Mouse (Mus musculus): Measurements from ENCODE around the gene Snhg11. TPM values are rescaled to one million over a fixed set of nuclear protein-coding genes. Genes with fewer than 3 reads are reported as not detected.
"Not testable (repeated sequence)": the region's sequence is repeated elsewhere in the genome, so short reads cannot be mapped to it uniquely, and the experiment has no call there.

Snhg11 gene
- polyA plus RNA-seq, 1 experiment, result 79.4 TPM

DNA sequence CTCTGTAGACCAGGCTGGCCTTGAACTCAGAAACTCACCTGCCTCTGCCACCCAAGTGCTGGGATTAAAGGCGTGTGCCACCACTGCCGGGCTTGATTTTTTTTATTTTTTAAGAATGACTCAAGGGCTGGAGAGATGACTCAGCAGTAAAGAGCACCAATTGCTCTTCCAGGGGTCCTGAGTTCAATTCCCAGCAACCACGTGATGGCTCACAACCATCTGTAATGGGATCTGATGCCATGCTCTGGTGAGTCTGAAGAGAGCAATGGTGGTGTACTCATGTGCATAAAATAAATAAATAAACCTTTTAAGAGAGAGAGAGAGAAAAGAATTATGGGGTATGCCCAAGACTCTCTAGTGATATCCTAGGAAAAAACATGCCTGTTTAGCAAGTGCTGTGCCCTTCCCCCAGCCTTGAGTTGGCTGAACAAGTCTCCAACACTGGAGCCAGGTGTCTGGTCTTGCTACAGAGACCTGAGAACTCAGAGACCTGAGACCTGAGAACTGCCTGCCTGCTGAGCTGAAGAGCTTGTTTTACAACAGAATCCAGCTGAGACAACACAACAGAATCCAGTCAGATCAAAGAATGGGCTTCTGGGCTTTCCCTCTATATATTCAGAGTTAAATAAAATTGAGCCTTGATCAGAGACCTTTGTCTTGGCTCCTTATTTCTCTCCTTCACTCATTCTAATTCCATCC is 5.8 kb upstream of the Snhg11 start:
- no peak for DNase-seq (ENCODE audit: low spot score)

GRCm38 (mm10) chr2:158370173-158370550 is 5.3 kb upstream of the Snhg11 start:
- DNase-seq (ENCODE audit: low spot score), result no peak

- no peak for DNase-seq (ENCODE audit: low spot score)
Observed at GRCm38 (mm10) chr2:158373061-158373460, 2.4 kb upstream of the Snhg11 start.

DNA sequence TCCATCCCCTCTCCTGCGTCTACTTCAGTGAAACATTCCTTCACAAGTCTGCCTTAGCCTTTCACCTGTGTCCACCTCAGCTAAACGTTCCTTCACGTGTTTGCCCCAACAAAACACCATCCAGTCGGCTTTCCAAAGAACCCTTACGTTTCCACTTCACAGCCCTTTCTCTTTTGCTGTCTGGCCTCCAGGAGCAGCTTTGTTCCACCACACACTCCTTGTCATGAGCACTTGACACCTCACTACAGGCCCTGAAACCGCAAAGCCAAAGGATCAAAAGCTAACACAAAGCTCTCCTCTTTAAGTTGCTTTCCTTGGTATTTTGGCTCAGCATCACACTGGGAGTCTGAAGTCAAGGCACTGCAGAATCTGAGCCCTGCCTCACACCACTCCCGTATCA is 1.9 kb upstream of the Snhg11 start:
- no peak for DNase-seq (ENCODE audit: low spot score)

- DNase-seq (ENCODE audit: low spot score), result no peak
Observed at GRCm38 (mm10) chr2:158376123-158376687, 767 bp downstream of the Snhg11 start.

DNA sequence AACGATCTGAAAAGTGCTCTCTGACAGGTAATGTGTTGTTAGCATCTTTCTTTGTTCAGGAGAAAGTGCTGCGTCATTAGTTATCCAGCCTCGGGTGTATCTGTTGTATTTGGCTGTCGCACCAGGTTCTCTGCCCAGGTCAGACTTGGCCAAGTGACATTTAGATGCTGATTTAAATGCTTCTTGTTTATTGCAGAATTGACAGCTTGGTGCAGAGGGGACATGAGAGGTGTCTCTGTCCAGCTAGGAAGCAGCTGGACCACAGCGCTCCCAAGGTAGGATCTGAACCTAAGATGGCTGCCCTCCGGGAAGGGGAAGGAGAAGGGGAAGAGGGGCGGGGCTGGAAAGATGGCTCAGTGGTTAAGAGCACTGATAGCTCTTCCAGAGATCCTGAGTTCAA is 1.4 kb downstream of the Snhg11 start:
- DNase-seq (ENCODE audit: low spot score), result no peak

- DNase-seq (ENCODE audit: low spot score), result no peak
Observed at GRCm38 (mm10) chr2:158377811-158378210, 2.4 kb downstream of the Snhg11 start.

- DNase-seq (ENCODE audit: low spot score), result no peak
Observed at GRCm38 (mm10) chr2:158379354-158380078, 4.1 kb downstream of the Snhg11 start.

- DNase-seq (ENCODE audit: low spot score), result no peak
Observed at GRCm38 (mm10) chr2:158386072-158386471, 10.6 kb downstream of the Snhg11 start.

GRCm38 (mm10) chr2:158389421-158389820 is 14.0 kb downstream of the Snhg11 start:
- DNase-seq (ENCODE audit: low spot score), result no peak

DNA sequence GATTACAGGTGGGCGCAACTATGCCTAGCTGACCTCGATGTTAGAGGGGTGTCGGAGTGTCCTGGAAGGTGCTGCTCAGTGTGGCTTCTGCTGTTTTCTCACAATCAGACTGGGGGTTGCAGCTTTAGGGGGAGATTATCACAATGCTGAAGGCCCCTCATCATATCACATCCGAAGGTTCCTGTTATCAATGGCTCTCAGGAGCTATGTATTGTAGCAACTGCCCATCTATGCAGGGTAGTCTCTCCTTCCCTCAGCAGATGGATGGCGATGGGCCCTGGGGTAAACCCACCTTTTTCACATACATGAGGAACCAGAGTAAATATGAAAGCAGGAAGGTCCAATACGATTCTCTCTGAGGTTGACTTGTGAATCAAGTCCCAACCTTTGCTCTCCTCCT is 20.9 kb downstream of the Snhg11 start:
- DNase-seq (ENCODE audit: low spot score), result no peak

GRCm38 (mm10) chr2:158397140-158397539 is 21.7 kb downstream of the Snhg11 start:
- DNase-seq (ENCODE audit: low spot score), result not testable (repeated sequence)

DNA sequence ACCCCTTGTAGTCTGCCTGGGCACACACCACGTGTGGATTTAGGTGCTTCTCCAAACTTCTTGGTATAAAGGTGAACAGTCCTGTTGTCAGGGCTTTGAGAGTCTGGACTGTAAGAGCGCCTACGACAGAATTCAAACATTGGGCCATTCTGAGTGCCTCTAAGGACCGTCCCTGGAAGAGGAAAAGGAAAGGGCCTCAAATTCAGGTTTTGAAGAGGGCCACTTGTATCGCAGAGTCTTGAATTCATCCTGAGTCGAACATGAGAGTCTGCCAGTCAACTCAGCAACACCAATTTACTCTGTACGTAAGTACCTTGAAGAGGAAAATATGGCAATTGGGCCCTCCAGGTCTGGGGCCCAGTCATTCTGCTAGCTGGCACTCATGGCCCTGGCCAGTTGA is 27.5 kb downstream of the Snhg11 start:
- no peak for DNase-seq (ENCODE audit: low spot score)

GRCm38 (mm10) chr2:158408997-158409594 is 33.7 kb downstream of the Snhg11 start:
- no peak for DNase-seq (ENCODE audit: low spot score)

DNA sequence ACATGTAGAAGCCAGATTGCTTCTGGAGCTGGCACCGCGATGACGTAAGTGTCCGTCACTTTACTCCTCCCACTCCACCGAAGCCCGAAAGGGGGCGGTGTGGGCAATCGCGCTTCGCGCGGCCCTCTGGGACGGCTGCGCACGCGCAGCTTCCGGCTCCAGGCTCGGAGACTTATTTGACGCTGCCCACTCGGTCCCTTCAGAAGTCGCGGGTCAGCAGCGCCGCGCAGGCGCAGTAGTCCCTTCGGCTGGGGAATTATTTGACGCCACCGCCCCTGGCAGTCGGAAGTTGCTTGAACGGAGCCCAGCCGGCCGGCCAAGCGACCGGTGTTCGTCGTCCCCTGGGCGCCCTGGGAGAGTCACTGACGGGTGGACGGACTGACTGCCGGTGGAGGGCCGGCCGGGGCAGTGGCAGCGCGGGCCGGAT is 34.2 kb downstream of the Snhg11 start, which contains the start of gene Ralgapb:
Gene Ralgapb (plus strand): TSS at position 254 of the 427 bp plus-strand sequence.
- DNase-seq (ENCODE audit: low spot score), result peak; percentile 98

GRCm38 (mm10) chr2:158410022-158411014 is 34.9 kb downstream of the Snhg11 start:
- peak; percentile 50 for DNase-seq (ENCODE audit: low spot score)

DNA sequence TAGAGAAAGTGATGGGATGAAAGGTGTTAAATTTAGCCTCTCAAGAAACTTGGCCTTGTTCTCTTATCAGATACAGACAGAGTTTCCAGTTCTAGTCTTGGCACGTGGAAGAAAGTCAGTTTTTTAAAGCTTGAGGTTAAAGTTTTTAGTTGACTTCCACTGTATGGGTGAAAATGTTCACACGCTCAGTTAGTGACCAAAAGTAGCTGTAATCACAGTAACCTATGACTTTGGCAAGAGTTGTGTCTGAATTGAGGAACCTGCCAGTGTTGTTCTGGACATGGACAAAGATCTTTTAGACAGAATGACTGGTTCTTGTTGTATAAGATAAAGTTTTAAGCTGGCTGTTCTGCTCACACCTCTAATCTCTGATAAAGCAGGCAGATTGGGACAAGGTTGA is 37.8 kb downstream of the Snhg11 start:
- DNase-seq (ENCODE audit: low spot score), result no peak

DNA sequence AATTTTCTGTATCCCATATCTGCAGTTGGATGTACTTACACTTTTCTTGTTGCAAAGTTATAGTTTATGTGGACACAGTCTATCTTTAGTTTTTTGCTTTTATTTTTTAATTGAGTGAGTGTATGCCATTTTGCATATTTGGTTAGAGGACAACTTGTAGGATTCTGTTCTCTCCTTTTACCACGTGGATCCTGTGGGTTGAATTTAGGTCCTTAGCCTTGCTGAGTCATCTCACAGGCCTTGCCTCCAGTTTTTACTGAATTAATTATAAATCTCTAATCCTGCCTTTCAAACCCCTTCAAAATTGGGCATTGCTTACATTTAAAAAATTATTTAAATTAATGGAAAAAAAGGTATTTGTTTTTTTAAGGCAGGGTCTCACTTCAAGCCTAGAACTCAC is 40.4 kb downstream of the Snhg11 start:
- no peak for DNase-seq (ENCODE audit: low spot score)

GRCm38 (mm10) chr2:158418663-158419062 is 43.2 kb downstream of the Snhg11 start:
- DNase-seq (ENCODE audit: low spot score), result no peak
